Mouse (Mus musculus): ENCODE measurements around the gene Sgsh. TPM values are rescaled to one million over a fixed set of nuclear protein-coding genes. Genes with fewer than 3 reads are reported as not detected.

Gene Sgsh
- total RNA-seq, 4 experiments from 2014 or later, result 21.9 to 28.3 (median 24.9) TPM

- DNase-seq, result no peak
These were observed 20.1 kb upstream of the Sgsh start for GRCm38 (mm10) chr11:119375425-119375824.

GRCm38 (mm10) chr11:119363534-119364145 is 8.3 kb upstream of the Sgsh start:
- peak; percentile 32 for DNase-seq

DNA sequence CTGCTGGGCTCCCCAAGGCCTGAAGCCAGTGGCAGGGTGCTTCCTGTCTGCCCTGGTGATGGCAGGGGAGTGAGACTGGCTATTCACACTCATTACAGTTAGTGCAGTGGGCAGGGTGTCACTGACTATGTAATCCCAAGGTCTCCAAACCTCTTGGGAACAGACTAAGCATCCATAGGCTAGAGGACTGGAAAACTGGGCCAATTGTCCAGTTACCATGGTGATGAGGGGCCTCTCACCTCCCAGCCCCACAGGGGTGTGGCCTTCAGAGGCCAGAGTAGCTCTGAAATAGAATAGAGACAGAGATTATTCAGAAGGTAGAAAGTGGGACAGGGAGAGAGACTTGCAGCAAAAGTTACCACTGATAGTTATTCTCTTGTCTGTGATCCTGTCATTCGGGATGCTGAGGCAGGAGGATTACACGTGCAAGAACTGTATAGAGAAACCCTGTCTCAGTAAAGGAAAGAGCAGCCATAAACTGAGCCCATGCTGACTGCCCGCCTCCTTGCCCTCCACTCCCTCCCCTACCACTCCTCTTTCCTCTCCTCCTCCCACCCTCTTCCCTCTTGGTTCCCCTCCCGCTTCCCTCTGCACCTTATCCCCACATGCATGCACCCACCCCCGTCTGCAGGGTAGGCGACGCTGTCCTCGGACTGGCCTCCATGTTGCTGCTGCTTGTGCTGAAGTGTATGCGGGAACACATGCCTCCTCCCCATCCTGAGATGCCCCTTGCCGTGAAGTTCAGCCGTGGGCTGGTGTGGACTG is 7.6 kb upstream of the Sgsh start:
- DNase-seq, result no peak

DNA sequence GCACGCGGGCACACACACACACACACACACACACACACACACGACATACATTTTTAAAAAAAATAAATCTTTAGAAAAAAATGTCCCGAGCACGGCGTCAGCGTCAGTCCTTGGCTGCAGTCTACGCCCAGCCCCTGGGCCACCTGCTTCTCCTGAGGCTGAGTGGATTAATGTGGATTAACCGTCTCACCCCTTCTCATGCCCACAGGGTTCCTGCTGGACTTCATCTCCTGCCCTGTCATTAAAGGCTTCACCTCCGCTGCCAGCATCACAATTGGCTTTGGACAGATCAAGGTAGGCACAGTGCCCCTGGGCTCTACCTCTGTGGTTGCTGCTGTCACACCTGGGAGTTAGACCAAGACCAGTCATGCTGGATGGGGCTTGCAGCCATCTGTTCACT is 3.8 kb upstream of the Sgsh start:
- DNase-seq, result no peak

- peak; percentile 38 for DNase-seq
These were observed 416 bp downstream of the Sgsh start for GRCm38 (mm10) chr11:119354798-119355442.

GRCm38 (mm10) chr11:119353946-119354345 is 1.4 kb downstream of the Sgsh start:
- DNase-seq, result no peak

DNA sequence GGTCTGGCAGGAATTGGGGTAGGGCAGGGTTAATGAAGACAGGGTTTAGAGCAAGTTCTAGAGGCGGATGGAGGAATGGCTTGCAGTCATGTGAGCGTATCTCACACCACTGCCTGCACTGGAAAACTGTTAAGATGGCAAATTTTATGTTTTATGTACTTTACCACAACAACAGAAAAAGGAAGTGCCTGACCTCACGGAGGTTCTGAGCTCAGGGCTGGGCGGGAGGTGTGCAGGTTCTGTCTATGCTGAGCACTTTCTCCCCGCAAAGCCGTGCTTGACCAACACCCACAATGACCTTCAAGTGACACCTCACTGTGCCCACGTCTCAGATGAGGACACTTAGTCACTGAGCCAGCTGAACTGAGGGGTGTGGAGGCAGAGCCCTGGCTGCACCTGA is 3.2 kb downstream of the Sgsh start:
- no peak for DNase-seq

DNA sequence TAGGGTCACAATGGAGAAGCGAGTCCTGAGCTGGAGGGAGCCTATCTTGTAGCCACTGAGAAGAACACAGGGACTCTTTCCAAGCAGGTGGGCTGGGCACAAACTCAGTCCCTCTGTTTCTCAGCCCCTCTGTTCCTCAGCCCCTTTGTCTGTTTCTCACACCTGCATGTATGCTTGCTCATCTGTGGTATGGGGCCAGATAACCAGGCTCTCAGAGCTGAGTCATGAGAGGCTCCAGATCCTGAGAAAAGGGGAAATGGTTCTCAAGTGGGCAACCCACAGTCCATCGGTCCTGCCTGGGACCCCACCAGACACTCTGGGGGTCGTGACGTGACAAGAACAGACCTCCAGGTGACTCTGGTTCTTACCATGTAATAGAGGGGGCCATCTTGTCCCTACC is 8.2 kb downstream of the Sgsh start:
- DNase-seq, result no peak

DNA sequence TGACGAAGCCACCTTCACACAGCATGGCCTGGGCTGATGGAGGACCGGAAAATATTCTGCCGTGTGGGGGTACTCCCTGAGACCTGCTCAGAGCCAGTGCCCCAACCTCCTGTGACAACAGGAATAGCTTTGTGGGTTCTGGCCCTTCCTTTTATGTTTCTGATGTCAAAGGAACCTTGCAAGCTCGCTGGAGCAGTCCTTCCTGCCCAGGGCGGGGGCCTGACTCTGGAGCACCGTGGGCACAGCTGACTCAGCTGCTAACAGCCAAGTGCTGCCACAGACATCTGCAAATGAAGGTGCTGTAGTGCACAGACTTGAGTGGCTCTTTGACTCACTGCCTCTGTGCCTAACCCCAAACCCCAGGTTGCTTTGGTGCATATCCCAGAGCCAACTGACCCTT is 10.5 kb downstream of the Sgsh start:
- no peak for DNase-seq

- no peak for DNase-seq
These were observed 11.2 kb downstream of the Sgsh start for GRCm38 (mm10) chr11:119344178-119344577.

DNA sequence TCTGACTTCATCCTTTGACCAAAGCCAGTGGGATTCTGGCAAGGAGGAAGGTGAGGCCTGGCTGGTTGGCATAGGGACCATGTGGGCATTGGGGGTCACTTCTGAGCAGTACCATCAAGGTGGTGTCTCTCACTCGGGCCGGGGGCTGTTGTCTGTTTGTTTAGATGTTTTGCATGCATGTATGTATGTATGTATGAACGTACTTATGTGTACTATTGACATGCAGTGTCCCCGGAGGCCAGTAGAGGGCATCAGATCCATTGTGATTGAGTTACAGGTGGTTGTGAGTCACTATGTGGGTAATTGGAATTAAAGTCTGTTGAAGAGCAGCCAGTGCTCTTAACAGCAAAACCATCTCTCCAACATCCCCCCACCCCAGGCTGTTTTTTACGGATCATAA is 15.7 kb downstream of the Sgsh start:
- peak; percentile 68 for DNase-seq

- DNase-seq, result no peak
These were observed 16.2 kb downstream of the Sgsh start for GRCm38 (mm10) chr11:119339179-119339578.

DNA sequence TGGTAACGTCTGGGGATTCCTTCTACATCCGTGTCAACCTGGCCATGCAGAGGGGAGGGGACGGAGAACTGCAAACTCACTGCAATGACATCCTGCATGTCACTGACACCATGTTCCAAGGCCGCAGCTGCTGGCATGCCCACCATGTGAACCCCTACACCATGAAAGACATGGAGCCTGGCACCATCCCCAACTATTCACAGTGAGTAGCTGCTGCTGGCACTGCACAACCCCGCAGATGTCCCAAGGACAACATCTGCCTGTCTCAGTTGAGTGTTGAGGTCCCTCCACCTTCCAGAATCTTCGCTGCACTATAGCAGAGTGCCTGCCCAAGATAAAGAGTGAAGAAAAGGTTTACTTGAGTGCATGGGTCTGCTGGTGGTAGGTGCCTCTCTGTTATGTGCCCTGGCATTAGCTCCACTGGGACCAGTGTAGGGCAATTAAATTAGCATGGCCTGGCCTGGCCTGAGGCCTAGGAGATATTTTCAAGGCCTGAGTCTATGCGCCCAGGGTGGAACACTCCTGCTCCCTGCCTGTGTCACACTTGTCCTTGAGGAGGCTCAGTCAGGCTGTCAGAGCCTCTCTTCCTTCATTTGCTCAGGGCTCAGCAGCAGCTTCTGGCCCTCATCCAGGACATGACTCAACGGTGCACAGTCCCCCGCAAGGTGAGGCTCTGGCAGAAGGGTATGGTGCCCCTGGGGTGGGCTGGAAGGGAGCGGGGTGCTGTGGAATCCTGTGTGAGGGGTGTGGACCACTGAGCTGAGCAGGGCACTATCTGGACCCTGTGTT is 16.9 kb downstream of the Sgsh start:
- peak; percentile 88 for DNase-seq

DNA sequence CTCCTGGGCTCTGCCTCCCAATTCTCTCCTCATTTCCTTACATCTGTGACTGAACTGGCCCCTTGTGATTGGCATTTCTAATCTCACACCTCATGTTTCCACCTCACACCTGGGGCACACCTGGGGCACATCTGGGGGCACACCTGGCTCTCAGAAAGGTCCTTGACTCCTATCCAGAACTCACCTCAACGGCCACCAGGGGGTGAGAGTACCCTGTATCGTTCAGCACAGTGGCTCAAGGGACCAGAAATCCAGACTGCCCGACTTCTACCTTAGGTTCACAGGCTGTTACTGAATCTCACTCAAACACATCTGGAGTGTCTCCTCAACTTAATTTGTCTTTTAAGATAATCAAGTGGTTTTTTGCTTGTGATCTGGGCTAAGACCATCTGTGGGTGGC is 23.4 kb downstream of the Sgsh start:
- no peak for DNase-seq

- no peak for DNase-seq
These were observed 24.7 kb downstream of the Sgsh start for GRCm38 (mm10) chr11:119330592-119330991.

DNA sequence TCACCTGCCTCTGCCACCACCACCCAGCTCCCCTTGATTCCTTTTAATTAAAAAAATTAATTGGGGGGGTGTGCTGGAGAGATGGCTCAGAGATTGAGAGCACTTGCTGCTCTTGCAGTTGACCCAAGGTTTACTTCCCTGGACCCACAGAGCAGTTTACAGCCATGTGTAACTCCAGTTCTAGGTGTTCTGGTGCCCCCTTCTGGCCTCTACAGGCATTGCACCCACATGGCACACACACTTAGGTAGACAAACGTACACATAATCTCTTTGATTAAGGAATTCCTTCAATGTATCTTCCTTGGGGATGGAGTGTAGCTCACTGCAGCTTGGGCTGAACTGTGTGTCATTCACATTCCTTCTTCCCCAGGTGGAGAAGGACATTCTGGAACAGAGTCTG is 30.3 kb downstream of the Sgsh start:
- DNase-seq, result no peak

DNA sequence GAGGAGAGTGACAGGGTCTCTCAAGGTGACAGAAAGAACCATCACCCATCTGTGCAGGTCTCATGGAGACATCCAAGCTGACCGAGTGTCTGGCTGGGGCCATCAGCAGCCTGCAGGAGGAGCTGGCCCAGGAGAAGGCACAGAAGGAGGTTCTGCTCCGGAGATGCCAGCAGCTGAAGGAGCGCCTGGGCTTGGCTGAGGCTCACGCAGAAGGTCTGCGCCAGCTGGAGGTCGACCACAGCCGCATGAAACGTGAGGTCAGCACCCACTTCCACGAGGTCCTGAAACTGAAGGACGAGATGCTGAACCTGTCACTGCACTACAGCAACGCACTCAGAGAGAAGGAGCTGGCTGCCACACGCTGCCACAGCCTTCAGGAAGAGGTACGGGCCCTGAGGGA is 32.8 kb downstream of the Sgsh start:
- no peak for DNase-seq

- DNase-seq, result no peak
These were observed 38.6 kb downstream of the Sgsh start for GRCm38 (mm10) chr11:119316720-119317119.

DNA sequence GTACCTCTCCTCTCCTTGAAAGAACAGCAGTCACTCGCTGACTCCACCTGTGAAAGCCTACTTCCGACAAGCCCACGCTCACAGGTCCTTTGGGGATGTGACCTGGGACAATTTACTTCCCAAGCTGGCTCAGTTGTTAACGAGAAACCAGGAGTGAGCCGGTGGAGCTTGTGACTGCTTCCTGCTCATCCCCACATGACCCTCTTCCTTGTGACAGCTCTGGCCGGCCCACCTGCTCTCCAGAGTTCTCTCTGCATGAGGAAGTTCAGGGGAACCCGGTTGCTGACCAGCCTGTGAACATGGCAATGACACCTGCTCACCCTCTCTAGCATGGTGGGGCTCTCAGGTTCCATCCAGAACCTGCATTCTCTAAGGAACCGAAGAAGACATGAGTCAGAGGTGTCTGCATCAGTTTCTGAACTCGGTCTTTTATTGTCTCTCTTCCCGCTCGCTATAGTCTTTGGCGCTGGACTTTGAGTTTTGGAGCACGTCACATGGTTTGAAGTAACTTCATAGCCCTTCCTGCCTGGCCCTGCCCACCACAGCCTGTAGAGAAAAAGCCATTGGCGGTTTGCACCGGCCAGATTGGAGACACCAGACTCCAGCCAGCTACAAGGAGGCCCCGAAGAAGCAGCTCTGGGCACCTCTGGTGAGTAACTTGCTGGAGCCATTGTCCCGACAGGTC is 40.9 kb downstream of the Sgsh start:
- no peak for DNase-seq

- DNase-seq, result no peak
These were observed 44.7 kb downstream of the Sgsh start for GRCm38 (mm10) chr11:119310621-119311020.

DNA sequence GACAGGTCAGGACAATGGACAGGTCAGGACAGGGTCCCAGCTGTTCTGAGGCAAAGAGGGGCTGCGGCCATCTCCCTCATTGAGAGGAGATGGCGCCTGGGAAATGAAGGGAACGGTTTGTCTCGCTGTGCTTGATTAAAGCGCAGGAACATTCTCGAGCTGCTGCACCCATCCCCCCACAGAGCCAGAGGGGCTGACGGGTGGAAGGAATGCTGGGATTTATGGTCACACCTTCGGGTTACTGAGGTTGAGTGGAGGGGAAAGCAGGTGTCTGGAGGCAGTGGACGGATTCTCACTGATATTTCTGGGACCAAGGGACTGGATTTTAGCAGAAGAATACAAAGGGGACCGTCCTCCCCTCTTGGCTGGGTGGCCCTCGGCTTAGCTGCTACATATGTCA is 47.4 kb downstream of the Sgsh start:
- no peak for DNase-seq

GRCm38 (mm10) chr11:119307658-119307867 is 47.8 kb downstream of the Sgsh start, which contains the start of gene Card14:
Gene Card14, plus strand, starts transcription at chr11:119307768.
- DNase-seq, result no peak
